Mouse (Mus musculus): ENCODE measurements around the gene Dpp4. TPM values are rescaled to one million over a fixed set of nuclear protein-coding genes. Genes with fewer than 3 reads are reported as not detected.
A peak's percentile ranks its signal among the peaks of the same experiment; 100 is the strongest.

Gene Dpp4
- polyA plus RNA-seq, 1 experiment: 1.6 TPM

DNA sequence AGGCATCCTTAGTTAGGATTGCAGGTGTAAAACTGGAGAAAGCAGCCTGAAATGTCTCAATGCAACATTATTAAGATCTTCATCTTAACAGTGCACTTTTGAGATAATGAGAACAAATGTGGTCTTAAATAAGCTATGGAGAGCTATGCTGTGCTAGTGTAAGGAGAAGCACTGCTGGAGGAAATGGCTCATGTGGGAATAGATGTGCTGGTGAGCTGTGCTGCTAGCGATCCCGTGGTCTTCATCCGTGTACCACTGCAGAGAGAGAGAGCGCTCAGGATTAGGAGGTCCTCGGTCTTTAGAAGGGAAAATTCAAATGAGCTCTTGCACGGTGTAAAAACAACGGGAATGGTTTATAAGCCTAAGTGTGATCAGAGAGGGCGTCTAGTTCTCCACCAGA is 79.6 kb downstream of the Dpp4 start:
- TF ChIP-seq CTCF (IDR thresholded peaks at IDR 0.05; ENCODE audit: borderline replicate concordance, extremely low read depth, insufficient read depth, insufficient read length) (no peak), POLR2A (IDR thresholded peaks at IDR 0.05; ENCODE audit: borderline replicate concordance, extremely low read depth, insufficient read depth, insufficient read length, poor library complexity, severe bottlenecking) (no peak)
- DNase-seq (ENCODE audit: low read depth): no peak

- DNase-seq (ENCODE audit: low read depth): peak; percentile 45
- no peak for TF ChIP-seq CTCF (IDR thresholded peaks at IDR 0.05; ENCODE audit: borderline replicate concordance, extremely low read depth, insufficient read depth, insufficient read length)
- TF ChIP-seq POLR2A (IDR thresholded peaks at IDR 0.05; ENCODE audit: borderline replicate concordance, extremely low read depth, insufficient read depth, insufficient read length, poor library complexity, severe bottlenecking): no peak
Observed at GRCm38 (mm10) chr2:62331913-62332312, 80.1 kb downstream of the Dpp4 start.

GRCm38 (mm10) chr2:62325388-62325787 is 86.6 kb downstream of the Dpp4 start:
- no peak for TF ChIP-seq CTCF (IDR thresholded peaks at IDR 0.05; ENCODE audit: borderline replicate concordance, extremely low read depth, insufficient read depth, insufficient read length)
- no peak for TF ChIP-seq POLR2A (IDR thresholded peaks at IDR 0.05; ENCODE audit: borderline replicate concordance, extremely low read depth, insufficient read depth, insufficient read length, poor library complexity, severe bottlenecking)
- no peak for DNase-seq (ENCODE audit: low read depth)

GRCm38 (mm10) chr2:62323078-62323637 is 88.9 kb downstream of the Dpp4 start:
- DNase-seq (ENCODE audit: low read depth): peak; percentile 66
- TF ChIP-seq POLR2A (IDR thresholded peaks at IDR 0.05; ENCODE audit: borderline replicate concordance, extremely low read depth, insufficient read depth, insufficient read length, poor library complexity, severe bottlenecking): no peak
- no peak for TF ChIP-seq CTCF (IDR thresholded peaks at IDR 0.05; ENCODE audit: borderline replicate concordance, extremely low read depth, insufficient read depth, insufficient read length)

- no peak for DNase-seq (ENCODE audit: low read depth)
- TF ChIP-seq POLR2A (IDR thresholded peaks at IDR 0.05; ENCODE audit: borderline replicate concordance, extremely low read depth, insufficient read depth, insufficient read length, poor library complexity, severe bottlenecking) (no peak), CTCF (IDR thresholded peaks at IDR 0.05; ENCODE audit: borderline replicate concordance, extremely low read depth, insufficient read depth, insufficient read length) (no peak)
Observed at GRCm38 (mm10) chr2:62319489-62319888, 92.5 kb downstream of the Dpp4 start.

DNA sequence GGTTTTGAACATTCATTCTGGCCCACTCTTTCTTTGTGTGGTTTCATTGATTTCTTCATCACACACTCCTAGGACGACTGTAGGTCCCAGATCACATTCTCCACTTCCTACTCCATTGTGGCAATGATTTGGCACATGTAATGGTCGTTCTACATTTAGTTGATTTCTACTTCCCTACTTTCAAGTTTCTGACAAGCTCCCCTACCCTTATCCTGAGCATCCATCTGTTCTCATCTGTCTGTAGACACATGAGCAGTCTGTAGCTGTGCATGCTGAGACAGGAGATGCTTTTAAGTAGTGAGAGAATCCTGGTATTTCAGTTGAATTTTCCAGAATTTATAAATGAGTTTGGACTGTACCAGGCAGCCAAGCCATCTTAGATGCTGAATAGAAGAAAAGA is 95.1 kb downstream of the Dpp4 start:
- no peak for DNase-seq (ENCODE audit: low read depth)
- TF ChIP-seq CTCF (IDR thresholded peaks at IDR 0.05; ENCODE audit: borderline replicate concordance, extremely low read depth, insufficient read depth, insufficient read length) (no peak), POLR2A (IDR thresholded peaks at IDR 0.05; ENCODE audit: borderline replicate concordance, extremely low read depth, insufficient read depth, insufficient read length, poor library complexity, severe bottlenecking) (no peak)

DNA sequence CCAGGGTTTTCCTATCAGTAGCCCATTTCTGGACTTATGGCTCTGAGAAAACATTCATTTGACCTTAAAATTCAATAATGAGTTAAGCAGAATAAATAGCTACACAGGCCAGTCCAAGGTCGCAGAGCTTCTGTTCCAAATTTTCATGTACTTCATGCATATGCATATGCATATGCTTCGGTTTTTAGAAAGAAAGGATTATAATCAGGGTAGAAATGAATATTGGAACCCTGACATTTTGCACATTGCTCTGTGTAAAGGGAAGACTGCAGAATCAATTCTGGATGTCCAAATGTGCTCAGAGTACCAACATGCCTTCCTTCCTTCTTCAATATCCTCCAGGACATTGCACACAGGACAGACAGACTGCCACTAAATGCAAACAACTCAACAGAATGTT is 104.6 kb downstream of the Dpp4 start:
- DNase-seq (ENCODE audit: low read depth): peak; percentile 43
- TF ChIP-seq POLR2A (IDR thresholded peaks at IDR 0.05; ENCODE audit: borderline replicate concordance, extremely low read depth, insufficient read depth, insufficient read length, poor library complexity, severe bottlenecking) (no peak), CTCF (IDR thresholded peaks at IDR 0.05; ENCODE audit: borderline replicate concordance, extremely low read depth, insufficient read depth, insufficient read length) (no peak)

- no peak for TF ChIP-seq CTCF (IDR thresholded peaks at IDR 0.05; ENCODE audit: borderline replicate concordance, extremely low read depth, insufficient read depth, insufficient read length)
- TF ChIP-seq POLR2A (IDR thresholded peaks at IDR 0.05; ENCODE audit: borderline replicate concordance, extremely low read depth, insufficient read depth, insufficient read length, poor library complexity, severe bottlenecking): no peak
- DNase-seq (ENCODE audit: low read depth): no peak
Observed at GRCm38 (mm10) chr2:62306978-62307377, 105.1 kb downstream of the Dpp4 start.

DNA sequence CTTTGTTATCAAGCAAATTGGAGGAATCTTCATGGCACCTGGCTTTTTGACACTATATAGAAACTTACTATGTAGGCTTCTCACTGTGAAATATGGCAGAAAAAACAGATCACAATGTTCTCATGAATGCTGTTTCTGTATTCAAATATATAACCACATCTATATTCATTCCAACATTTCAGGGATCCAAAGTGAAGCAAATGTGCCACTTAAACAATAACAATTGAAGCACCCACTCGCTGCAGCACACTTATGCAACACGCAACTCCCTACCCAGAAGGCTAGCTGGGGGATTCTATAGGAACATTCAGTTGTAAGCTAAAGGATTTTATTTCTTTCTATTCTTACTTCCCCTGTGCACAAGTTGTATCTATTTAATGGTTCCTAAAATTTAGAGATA is 110.3 kb downstream of the Dpp4 start:
- TF ChIP-seq POLR2A (IDR thresholded peaks at IDR 0.05; ENCODE audit: borderline replicate concordance, extremely low read depth, insufficient read depth, insufficient read length, poor library complexity, severe bottlenecking) (no peak), CTCF (IDR thresholded peaks at IDR 0.05; ENCODE audit: borderline replicate concordance, extremely low read depth, insufficient read depth, insufficient read length) (no peak)
- DNase-seq (ENCODE audit: low read depth): no peak

- peak; percentile 94 for DNase-seq (ENCODE audit: low read depth)
- no peak for TF ChIP-seq CTCF (IDR thresholded peaks at IDR 0.05; ENCODE audit: borderline replicate concordance, extremely low read depth, insufficient read depth, insufficient read length)
- no peak for TF ChIP-seq POLR2A (IDR thresholded peaks at IDR 0.05; ENCODE audit: borderline replicate concordance, extremely low read depth, insufficient read depth, insufficient read length, poor library complexity, severe bottlenecking)
Observed at GRCm38 (mm10) chr2:62293846-62294245, 118.2 kb downstream of the Dpp4 start.

DNA sequence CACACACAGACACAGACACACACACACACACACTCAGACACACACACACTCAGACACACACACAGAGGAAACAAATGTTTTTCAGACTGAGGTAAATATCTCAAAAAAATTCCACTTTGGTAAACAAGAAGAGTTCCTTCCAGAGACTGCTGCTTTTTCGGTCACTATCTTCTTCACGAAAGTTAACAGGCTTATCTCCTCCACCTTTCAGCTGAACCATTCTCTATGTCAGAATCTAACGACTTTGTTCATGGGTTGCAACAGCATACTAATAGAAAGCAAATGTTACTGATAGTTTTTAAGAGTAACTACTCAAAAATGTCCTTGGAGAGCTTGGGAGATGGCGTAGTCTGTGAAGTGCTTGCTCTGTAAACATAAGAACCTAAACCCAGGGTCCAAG is 124.5 kb downstream of the Dpp4 start:
- no peak for TF ChIP-seq POLR2A (IDR thresholded peaks at IDR 0.05; ENCODE audit: borderline replicate concordance, extremely low read depth, insufficient read depth, insufficient read length, poor library complexity, severe bottlenecking)
- DNase-seq (ENCODE audit: low read depth): no peak

DNA sequence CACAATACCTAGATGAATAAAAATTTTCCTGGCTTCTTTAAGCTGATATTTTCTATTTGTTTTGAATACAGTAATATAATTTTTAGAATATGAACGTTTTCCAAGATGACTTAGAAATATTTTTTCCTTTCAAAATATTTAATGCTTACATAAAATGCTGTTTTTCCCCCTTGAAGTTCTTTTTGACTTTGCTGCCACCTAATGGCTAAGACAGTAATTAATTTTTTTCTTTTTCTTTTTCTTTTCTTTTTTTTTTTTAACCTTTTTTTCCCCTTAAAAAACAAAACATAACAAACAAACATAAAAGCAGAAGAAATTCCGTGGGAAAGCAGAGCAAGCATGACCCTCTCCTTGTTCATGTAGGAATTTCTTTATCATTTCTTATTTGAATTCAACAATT is 126.2 kb downstream of the Dpp4 start:
- peak; percentile 44 for DNase-seq (ENCODE audit: low read depth)
- TF ChIP-seq CTCF (IDR thresholded peaks at IDR 0.05; ENCODE audit: borderline replicate concordance, extremely low read depth, insufficient read depth, insufficient read length) (no peak), POLR2A (IDR thresholded peaks at IDR 0.05; ENCODE audit: borderline replicate concordance, extremely low read depth, insufficient read depth, insufficient read length, poor library complexity, severe bottlenecking) (no peak)

Measured in brain, embryonic 14.5 days (tissue).